Mouse (Mus musculus) ES-E14 (cell line): ENCODE data around the gene Trmt10b. TPM values are rescaled to one million over a fixed set of nuclear protein-coding genes. Genes with fewer than 3 reads are reported as not detected.
A peak's percentile ranks its signal among the peaks of the same experiment; 100 is the strongest.

Experiments
- DNase-seq: peaks from one replicate; pipeline ENCODE4 v3.0.0-alpha.2; 2013; ENCODE audit warnings: low read depth, low spot score
- H3K27ac ChIP-seq: 2 replicates; pipeline ENCODE4 v1.5.1; 2012; ENCODE audit warnings: low read depth, mild to moderate bottlenecking, low read length, moderate library complexity, mixed read lengths; ENCODE audit not compliant: poor library complexity, insufficient read depth, severe bottlenecking
- H3K36me3 ChIP-seq: 2 replicates; pipeline ENCODE4 v1.6.1; 2012; ENCODE audit warnings: mild to moderate bottlenecking, low read length, moderate library complexity, mixed read lengths; ENCODE audit not compliant: control insufficient read depth, poor library complexity, insufficient read depth, severe bottlenecking
- H3K4me1 ChIP-seq, 2 experiments: fragments of 150-350 bp in 1 of 2; sonication (generic) in 1 of 2; 2 replicates each; pipeline ENCODE4 v1.6.1; 2012; ENCODE audit warnings: low read length in 2 of 2, mild to moderate bottlenecking in 1 of 2, mixed read lengths in 1 of 2; ENCODE audit not compliant: control insufficient read depth in 2 of 2, insufficient read depth in 2 of 2, poor library complexity in 1 of 2
- H3K4me3 ChIP-seq, 2 experiments: fragments of 150-350 bp in 1 of 2; sonication (generic) in 1 of 2; 2 replicates each; pipeline ENCODE4 v1.5.1; 2012; ENCODE audit warnings: low read length in 2 of 2, low read depth in 1 of 2, mild to moderate bottlenecking in 1 of 2, mixed read lengths in 1 of 2; ENCODE audit not compliant: insufficient read depth in 1 of 2, poor library complexity in 1 of 2, severe bottlenecking in 1 of 2
- H3K9ac ChIP-seq: 2 replicates; pipeline ENCODE4 v1.6.1; 2012; ENCODE audit warnings: low read depth, mild to moderate bottlenecking, low read length, mixed read lengths; ENCODE audit not compliant: poor library complexity, insufficient read depth, severe bottlenecking
- H3K9me3 ChIP-seq: fragments of 150-350 bp; sonication (generic); 2 replicates; pipeline ENCODE4 v1.6.1; 2012; ENCODE audit warnings: low read depth, mild to moderate bottlenecking, low read length; ENCODE audit not compliant: control insufficient read depth, insufficient read depth
- CHD2 ChIP-seq: IDR thresholded peaks from 2 replicates; pipeline ENCODE4 v1.6.1; 2014; ENCODE audit warnings: mild to moderate bottlenecking, low read depth, low read length, inconsistent platforms
- HCFC1 ChIP-seq: IDR thresholded peaks from 2 replicates; pipeline ENCODE4 v1.6.1; 2012; ENCODE audit warnings: low read length, inconsistent platforms, borderline replicate concordance; ENCODE audit not compliant: insufficient read depth
- MAFK ChIP-seq: IDR thresholded peaks from 2 replicates; pipeline ENCODE4 v1.6.1; 2014; ENCODE audit warnings: mild to moderate bottlenecking, low read depth, low read length, inconsistent platforms; ENCODE audit not compliant: insufficient read depth
- ZC3H11A ChIP-seq: IDR thresholded peaks from 2 replicates; pipeline ENCODE4 v1.6.1; 2012; ENCODE audit warnings: low read depth, mild to moderate bottlenecking, inconsistent platforms, low read length, borderline replicate concordance
- ZNF384 ChIP-seq: IDR thresholded peaks from 2 replicates; pipeline ENCODE4 v1.6.1; 2012; ENCODE audit warnings: low read depth, low read length, inconsistent platforms
- in situ Hi-C, 2 experiments: fragments of 600-800 bp; cut with MboI; formaldehyde crosslinking; loops; one replicate each; pipeline ENCODE4 v1.15.1; 2025; ENCODE audit warnings: low sequenced_read_pairs in 2 of 2, inconsistent platforms in 1 of 2; ENCODE audit not compliant: unreplicated experiment in 2 of 2
- total RNA-seq: library from RNA; depleted of rRNA; stranded (reverse); fragments of 300-350 nt; gene quantifications from 2 replicates; pipeline ENCODE4 v1.2.3, GENCODE M21; 2012

The Trmt10b gene
- total RNA-seq, 1 experiment = 8.8 TPM

GRCm38 (mm10) chr4:45308046-45308445 is 11.1 kb downstream of the Trmt10b start:
- H3K9me3 ChIP-seq = no peaks in the 10 kb centered on the region
- H3K4me1 ChIP-seq = no peaks in the 10 kb centered on the region; a peak in 1 of 4 replicates
- TF ChIP-seq ZNF384 = 0 out of 2 replicates have a peak, but pooled peaks have one; percentile 13
- no peak for TF ChIP-seq HCFC1
- DNase-seq = peak; percentile 60
- no peak overlapping the region for H3K9ac ChIP-seq
- no peak overlapping the region for H3K27ac ChIP-seq
- in situ Hi-C loops = no loop called here
- peaks cover 9% of the 10 kb centered on the region for H3K36me3 ChIP-seq
- H3K4me3 ChIP-seq = no peak overlapping the region

- TF ChIP-seq MAFK (no peak), HCFC1 (no peak), ZC3H11A (no peak)
- DNase-seq = no peak
- H3K27ac ChIP-seq = no peak overlapping the region
- in situ Hi-C loops = no loop called here
- no peak overlapping the region for H3K4me3 ChIP-seq
- no peak overlapping the region for H3K9ac ChIP-seq
- H3K9me3 ChIP-seq = no peaks in the 10 kb centered on the region
- H3K36me3 ChIP-seq = peaks cover 9% of the 10 kb centered on the region
- H3K4me1 ChIP-seq = no peaks in the 10 kb centered on the region; a peak in 1 of 4 replicates
Observed at GRCm38 (mm10) chr4:45308606-45309005, 11.7 kb downstream of the Trmt10b start.

DNA sequence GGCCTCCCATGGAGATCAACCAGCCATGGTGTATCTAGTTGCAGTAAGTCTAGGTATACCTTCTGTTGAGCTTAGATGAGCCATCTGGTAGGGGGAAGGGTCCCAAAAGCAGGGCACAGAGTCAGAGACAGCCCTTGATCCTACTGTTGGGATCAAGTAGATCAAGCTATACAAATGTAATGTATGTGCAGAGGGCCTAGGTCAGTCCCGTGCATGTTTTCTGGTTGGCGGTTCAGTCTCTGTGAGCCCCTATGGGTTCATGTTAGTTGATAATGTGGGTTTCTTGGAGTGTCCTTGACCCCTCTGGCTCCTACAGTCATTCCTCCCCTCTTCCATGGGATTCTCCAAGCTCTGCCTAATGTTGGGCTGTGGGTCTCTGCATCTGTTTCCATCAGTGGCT is 14.1 kb downstream of the Trmt10b start:
- Histone ChIP-seq H3K27ac (no peak overlapping the region), H3K36me3 (peaks cover 10% of the 10 kb centered on the region), H3K4me1 (no peaks in the 10 kb centered on the region; a peak in 1 of 4 replicates), H3K9ac (no peak overlapping the region), H3K9me3 (no peaks in the 10 kb centered on the region), H3K4me3 (no peak overlapping the region)
- TF ChIP-seq MAFK (no peak), HCFC1 (no peak), CHD2 (no peak), ZNF384 (no peak), ZC3H11A (no peak)
- DNase-seq = no peak
- in situ Hi-C loops = no loop called here

DNA sequence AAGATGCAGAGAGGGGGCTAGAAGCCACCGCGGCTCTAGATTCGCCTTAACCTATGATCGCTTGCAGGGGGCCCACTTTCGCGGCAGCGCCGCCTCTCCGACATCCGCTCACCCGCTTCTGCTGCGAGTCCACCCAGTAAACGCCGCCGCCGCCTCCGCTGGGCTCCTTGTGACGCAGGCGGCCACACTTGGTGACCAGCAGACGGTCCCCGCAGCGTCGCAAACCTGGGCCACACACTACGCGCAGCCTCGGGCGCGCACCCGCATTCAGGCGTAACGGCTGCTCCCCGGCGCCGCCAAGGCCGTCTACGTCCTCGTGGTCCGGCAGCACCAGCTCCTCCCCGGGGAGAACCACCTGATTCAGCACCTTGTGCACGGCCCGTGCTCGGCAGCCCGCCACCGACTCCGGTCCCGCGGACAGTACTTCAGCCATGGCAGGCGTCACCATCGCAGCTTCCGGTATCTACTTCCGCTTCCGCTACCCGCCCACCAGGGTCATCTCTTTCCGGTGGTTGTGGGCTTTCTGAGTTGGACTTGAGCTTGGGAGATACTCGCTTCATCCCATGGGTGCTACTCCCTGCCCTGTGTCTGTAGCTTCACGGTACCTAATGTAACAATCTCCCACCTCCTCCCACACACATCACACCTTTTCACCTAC is 23.4 kb downstream of the Trmt10b start:
- Histone ChIP-seq H3K9me3 (no peaks in the 10 kb centered on the region), H3K36me3 (peaks cover 10% of the 10 kb centered on the region; the same call in 1 of the 2 replicates), H3K4me3 (peak overlapping the region; percentile 78 to 80), H3K4me1 (peaks cover 4 to 7% of the 10 kb centered on the region in 2 experiments; a peak in 3 of 4 replicates), H3K9ac (peak overlapping the region; percentile 84), H3K27ac (no peak overlapping the region)
- peak; percentile 46 for DNase-seq
- in situ Hi-C loops = no loop called here
- TF ChIP-seq MAFK (no peak), HCFC1 (peak; percentile 60; the same call in 1 of the 2 replicates)

- Histone ChIP-seq H3K9ac (no peak overlapping the region), H3K4me3 (no peak overlapping the region), H3K9me3 (no peaks in the 10 kb centered on the region), H3K27ac (no peak overlapping the region), H3K4me1 (no peaks in the 10 kb centered on the region), H3K36me3 (no peaks in the 10 kb centered on the region)
- TF ChIP-seq ZNF384 (no peak), HCFC1 (no peak), CHD2 (no peak), MAFK (no peak), ZC3H11A (no peak)
- in situ Hi-C loops = no loop called here
- DNase-seq = no peak
Observed at GRCm38 (mm10) chr4:45331139-45331538, 34.2 kb downstream of the Trmt10b start.
